Comparison of ENCODE assay signal across 8 mouse cellular contexts in genomic region chr15:91192223-91192598, GRCm38 (mm10). TPM values are rescaled to one million over a fixed set of nuclear protein-coding genes. Genes with fewer than 3 reads are reported as not detected.
DNase-seq lines count a peak whose midpoint lies in the region; ATAC-seq and TF ChIP-seq lines count a peak whose summit lies in the region.
"Had no signal": no experiment of that assay in that cellular context is flagged by ENCODE, and none has a peak within 500 bp of the region (broad histone marks: within the 10 kb centered on the region; RNA-seq: fewer than 3 reads in every experiment).

No protein-coding gene starts in this region.

- H3K9me3 ChIP-seq in lung, embryonic 14.5 days (ENCODE audit: low read depth, low read length): no peaks in the 10 kb centered on the region
- no peaks in the 10 kb centered on the region for H3K9me3 ChIP-seq in forebrain, embryonic 14.5 days (replicated peaks; ENCODE audit: control insufficient read depth, low read length)
- H3K9me3 ChIP-seq in liver, embryonic 12.5 days (replicated peaks): no peaks in the 10 kb centered on the region
- H3K9me3 ChIP-seq in stomach, embryonic 14.5 days (ENCODE audit: control insufficient read depth, low read depth, low read length): no peaks in the 10 kb centered on the region

- H3K36me3 ChIP-seq in lung, embryonic 14.5 days (ENCODE audit: insufficient read depth): no peaks in the 10 kb centered on the region
- H3K36me3 ChIP-seq in forebrain, embryonic 14.5 days (ENCODE audit: control insufficient read depth, insufficient read depth, low read length): no peaks in the 10 kb centered on the region
- no peaks in the 10 kb centered on the region for H3K36me3 ChIP-seq in liver, embryonic 12.5 days
- no peaks in the 10 kb centered on the region for H3K36me3 ChIP-seq in stomach, embryonic 14.5 days (ENCODE audit: control insufficient read depth, insufficient read depth, low read length)

- H3K4me2 ChIP-seq in lung, embryonic 14.5 days: peak overlapping the region; percentile 80
- peak overlapping the region; percentile 69 for H3K4me2 ChIP-seq in forebrain, embryonic 14.5 days (ENCODE audit: low read length)
- peak overlapping the region; percentile 79 for H3K4me2 ChIP-seq in liver, embryonic 12.5 days
- H3K4me2 ChIP-seq in stomach, embryonic 14.5 days (replicated peaks; ENCODE audit: low read depth, low read length): peak overlapping the region; percentile 66

- peak overlapping the region; percentile 49 for H3K9ac ChIP-seq in lung, embryonic 14.5 days
- H3K9ac ChIP-seq in forebrain, embryonic 14.5 days (ENCODE audit: low read length): peak overlapping the region; percentile 70
- H3K9ac ChIP-seq in liver, embryonic 12.5 days: peak overlapping the region; percentile 42
- no peak overlapping the region; the same call in 1 of the 2 replicates for H3K9ac ChIP-seq in stomach, embryonic 14.5 days (replicated peaks; ENCODE audit: low read depth, low read length)

- H3K4me1 ChIP-seq in lung, embryonic 14.5 days (ENCODE audit: insufficient read depth): no peaks in the 10 kb centered on the region
- peaks cover 5% of the 10 kb centered on the region for H3K4me1 ChIP-seq in forebrain, embryonic 14.5 days (ENCODE audit: control insufficient read depth, insufficient read depth, low read length)
- H3K4me1 ChIP-seq in liver, embryonic 12.5 days: peaks cover 39% of the 10 kb centered on the region
- H3K4me1 ChIP-seq in stomach, embryonic 14.5 days (ENCODE audit: control insufficient read depth, insufficient read depth, low read length): no peaks in the 10 kb centered on the region

- peak; percentile 73 for ATAC-seq in lung, embryonic 14.5 days (ENCODE audit: insufficient read depth)
- peak; percentile 49 for ATAC-seq in forebrain, embryonic 14.5 days
- ATAC-seq in liver, embryonic 12.5 days: peak; percentile 48
- no peak for ATAC-seq in stomach, embryonic 14.5 days (ENCODE audit: insufficient number of reproducible peaks, insufficient read depth, low FRiP score, low read depth)

- DNase-seq in lung, embryonic 14.5 days: peak; percentile 56
- no peak for DNase-seq in lung, postnatal 10 days
- DNase-seq in forebrain, embryonic 14.5 days (ENCODE audit: low spot score): no peak
- DNase-seq in frontal cortex, postnatal 36 days (ENCODE audit: low spot score in 2 of 2): no peak
- DNase-seq in thymus, postnatal 36 days: no peak

- no peaks in the 10 kb centered on the region for H3K27me3 ChIP-seq in lung, embryonic 14.5 days (ENCODE audit: insufficient read depth, low read length)
- H3K27me3 ChIP-seq in forebrain, embryonic 14.5 days (replicated peaks; ENCODE audit: control insufficient read depth, insufficient read depth, low read length): no peaks in the 10 kb centered on the region
- no peaks in the 10 kb centered on the region for H3K27me3 ChIP-seq in liver, embryonic 12.5 days (replicated peaks)
- no peaks in the 10 kb centered on the region for H3K27me3 ChIP-seq in stomach, embryonic 14.5 days (ENCODE audit: control insufficient read depth, insufficient read depth, low read length)

- peak overlapping the region; percentile 87 for H3K27ac ChIP-seq in lung, embryonic 14.5 days (ENCODE audit: low read depth)
- peak overlapping the region; percentile 84 for H3K27ac ChIP-seq in forebrain, embryonic 14.5 days (ENCODE audit: low read depth, low read length)
- H3K27ac ChIP-seq in liver, embryonic 12.5 days: peak overlapping the region; percentile 69
- H3K27ac ChIP-seq in stomach, embryonic 14.5 days (ENCODE audit: low read length): peak overlapping the region; percentile 61; the same call in 1 of the 2 replicates

- peak overlapping the region; percentile 43 for H3K4me3 ChIP-seq in lung, embryonic 14.5 days (ENCODE audit: low read depth, low read length)
- H3K4me3 ChIP-seq in forebrain, embryonic 14.5 days (ENCODE audit: low read depth, low read length): peak overlapping the region; percentile 52
- H3K4me3 ChIP-seq in liver, embryonic 12.5 days: peak overlapping the region; percentile 60
- H3K4me3 ChIP-seq in stomach, embryonic 14.5 days (ENCODE audit: low read depth, low read length): peak overlapping the region; percentile 29

- WGBS in lung, embryonic 14.5 days: 10% methylated on average over 7 of the region's 7 CpGs
- 10% methylated on average over 7 of the region's 7 CpGs for WGBS in forebrain, embryonic 14.5 days
- WGBS in liver, embryonic 12.5 days (ENCODE audit: insufficient replicate concordance): 8% methylated on average over 7 of the region's 7 CpGs
- 12% methylated on average over 7 of the region's 7 CpGs for WGBS in stomach, embryonic 14.5 days

- 0 out of 2 replicates have a peak, but pooled peaks have one; percentile 17 for TF ChIP-seq CTCF in lung, embryonic 14.5 days (IDR thresholded peaks at IDR 0.05; ENCODE audit: low read depth)

RNA-seq across cellular contexts. Expression of gene Abcd2, which starts 0.6 kb away (rescaled TPM):
- polyA plus RNA-seq in lung, embryonic 14.5 days (2014; fragmentation: Nextera tagmentation; extraction: Ambion mirVana): 2.5 and 2.9 TPM in 2 replicates
- polyA plus RNA-seq in forebrain, embryonic 14.5 days (2014; fragmentation: Nextera tagmentation; extraction: Ambion mirVana): 16.5 and 17.7 TPM in 2 replicates
- polyA plus RNA-seq in liver, embryonic 12.5 days (2016; fragmentation: Nextera tagmentation; extraction: Ambion mirVana): 1.7 and 1.9 TPM in 2 replicates
- polyA plus RNA-seq in stomach, embryonic 14.5 days (2014; fragmentation: Nextera tagmentation; extraction: Ambion mirVana): 2.0 and 2.4 TPM in 2 replicates

RNA-seq across cellular contexts. Expression of gene CN725425, which starts 7.1 kb away (rescaled TPM):
- polyA plus RNA-seq in lung, embryonic 14.5 days (2014; fragmentation: Nextera tagmentation; extraction: Ambion mirVana): not detected in 2 replicates
- polyA plus RNA-seq in forebrain, embryonic 14.5 days (2014; fragmentation: Nextera tagmentation; extraction: Ambion mirVana): not detected in 2 replicates
- polyA plus RNA-seq in liver, embryonic 12.5 days (2016; fragmentation: Nextera tagmentation; extraction: Ambion mirVana): not detected in 2 replicates
- polyA plus RNA-seq in stomach, embryonic 14.5 days (2014; fragmentation: Nextera tagmentation; extraction: Ambion mirVana): not detected in 2 replicates
- polyA plus RNA-seq: brain, embryonic 14.5 days had no signal
